Mouse (Mus musculus) myocyte (in vitro differentiated cells): ENCODE data around the gene Evpl. TPM values are rescaled to one million over a fixed set of nuclear protein-coding genes. Genes with fewer than 3 reads are reported as not detected.
A peak's percentile ranks its signal among the peaks of the same experiment; 100 is the strongest.

Experiments used
- H3K27me3 ChIP-seq: one replicate; pipeline ENCODE4 v1.6.1; 2011; ENCODE audit not compliant: control insufficient read depth, insufficient read depth, insufficient read length
- H3K36me3 ChIP-seq: one replicate; pipeline ENCODE4 v1.6.1; 2011; ENCODE audit not compliant: control insufficient read depth, insufficient read depth
- H3K4me2 ChIP-seq: one replicate; pipeline ENCODE4 v1.6.1; 2011; ENCODE audit warnings: low read depth, control low read depth
- H3K4me3 ChIP-seq: one replicate; pipeline ENCODE4 v1.5.1; 2011; ENCODE audit warnings: mild to moderate bottlenecking, control low read depth, moderate library complexity
- H3K79me2 ChIP-seq: one replicate; pipeline ENCODE4 v1.6.1; 2011; ENCODE audit not compliant: control insufficient read depth, insufficient read depth
- H3ac ChIP-seq: one replicate; pipeline ENCODE4 v1.6.1; 2011; ENCODE audit not compliant: control insufficient read depth, insufficient read length
- CEBPB ChIP-seq: IDR thresholded peaks from 2 replicates; pipeline ENCODE4 v1.6.1; 2011; ENCODE audit warnings: mild to moderate bottlenecking, moderate library complexity; ENCODE audit not compliant: poor library complexity, insufficient read depth, severe bottlenecking
- E2F4 ChIP-seq: IDR thresholded peaks from one replicate; pipeline ENCODE4 v1.6.1; 2011; ENCODE audit warnings: mild to moderate bottlenecking, control low read depth, moderate library complexity; ENCODE audit not compliant: insufficient read depth
- MAX ChIP-seq: IDR thresholded peaks from one replicate; pipeline ENCODE4 v1.6.1; 2011; ENCODE audit warnings: low read depth, mild to moderate bottlenecking, control low read depth
- MYOD1 ChIP-seq, 3 experiments: IDR thresholded peaks; one replicate each; pipeline ENCODE4 v1.6.1; 2011; ENCODE audit warnings: control low read depth in 2 of 3, low read depth in 2 of 3, mild to moderate bottlenecking in 2 of 3, moderate library complexity in 1 of 3; ENCODE audit not compliant: insufficient read length in 2 of 3, control insufficient read depth in 1 of 3
- MYOG ChIP-seq, 3 experiments: IDR thresholded peaks; one replicate each; pipeline ENCODE4 v1.6.1; 2011; ENCODE audit warnings: control low read depth in 2 of 3, low read depth in 2 of 3, mild to moderate bottlenecking in 2 of 3; ENCODE audit not compliant: insufficient read length in 2 of 3, control insufficient read depth in 1 of 3, insufficient read depth in 1 of 3
- POLR2A ChIP-seq: IDR thresholded peaks from one replicate; pipeline ENCODE4 v1.6.1; 2011; ENCODE audit warnings: low read depth, mild to moderate bottlenecking, control low read depth, moderate library complexity; ENCODE audit not compliant: insufficient read length
- POLR2AphosphoS2 ChIP-seq: IDR thresholded peaks from one replicate; pipeline ENCODE4 v1.6.1; 2011; ENCODE audit warnings: low read depth, control low read depth; ENCODE audit not compliant: insufficient read length
- REST ChIP-seq: IDR thresholded peaks from one replicate; pipeline ENCODE4 v1.6.1; 2011; ENCODE audit warnings: mild to moderate bottlenecking, control low read depth, moderate library complexity; ENCODE audit not compliant: insufficient read depth, insufficient read length
- SRF ChIP-seq: IDR thresholded peaks from one replicate; pipeline ENCODE4 v1.6.1; 2011; ENCODE audit warnings: low read depth; ENCODE audit not compliant: control insufficient read depth, insufficient read length
- TCF12 ChIP-seq: IDR thresholded peaks from one replicate; pipeline ENCODE4 v1.6.1; 2011; ENCODE audit warnings: mild to moderate bottlenecking, control low read depth; ENCODE audit not compliant: poor library complexity, insufficient read depth, severe bottlenecking
- TCF3 ChIP-seq: IDR thresholded peaks from one replicate; pipeline ENCODE4 v1.6.1; 2011; ENCODE audit warnings: low read depth, control low read depth; ENCODE audit not compliant: insufficient read length
- USF1 ChIP-seq: IDR thresholded peaks from one replicate; pipeline ENCODE4 v1.6.1; 2011; ENCODE audit warnings: low read depth, mild to moderate bottlenecking, control low read depth, moderate library complexity
- polyA plus RNA-seq: library from polyadenylated mRNA; unstranded; fragments of >200 nt; fragmentation: generic; extraction: Trizol; gene quantifications from one replicate; pipeline ENCODE4 v1.2.1, GENCODE M21; 2012; ENCODE audit warnings: missing spikeins

Gene Evpl
- 0.14 TPM for polyA plus RNA-seq

GRCm38 (mm10) chr11:116237742-116238395, at the start of gene Evpl:
Gene Evpl (minus strand): TSS chr11:116238077.
- H3K27me3 ChIP-seq, result no peaks in the 10 kb centered on the region
- no peak within 1 kb of the TSS for H3ac ChIP-seq
- H3K4me2 ChIP-seq, result no peak within 1 kb of the TSS
- H3K36me3 ChIP-seq, result no peaks in the 10 kb centered on the region
- TF ChIP-seq USF1 (no peak), MYOD1 (IDR thresholded peaks at IDR 0.05; ENCODE audit: control insufficient read depth in 1 of 3, insufficient read length in 2 of 3, low read depth in 2 of 3) (no peak), POLR2AphosphoS2 (no peak), MYOG (IDR thresholded peaks at IDR 0.05; ENCODE audit: control insufficient read depth in 1 of 3, insufficient read depth in 1 of 3, insufficient read length in 2 of 3, low read depth in 2 of 3) (no peak), E2F4 (no peak), SRF (no peak), TCF3 (no peak), REST (no peak), CEBPB (no peak), TCF12 (no peak), MAX (no peak), POLR2A (no peak)
- no peak within 1 kb of the TSS for H3K4me3 ChIP-seq
- H3K79me2 ChIP-seq, result no peaks in the 10 kb centered on the region

GRCm38 (mm10) chr11:116287351-116287750, 49.5 kb upstream of the Evpl start:
- H3ac ChIP-seq, result no peak overlapping the region
- peaks cover 5% of the 10 kb centered on the region for H3K36me3 ChIP-seq
- TF ChIP-seq CEBPB (no peak), E2F4 (no peak), USF1 (no peak), TCF12 (no peak), MAX (no peak), TCF3 (no peak), REST (no peak), SRF (no peak), POLR2AphosphoS2 (no peak), MYOD1 (IDR thresholded peaks at IDR 0.05; ENCODE audit: control insufficient read depth in 1 of 3, insufficient read length in 2 of 3, low read depth in 2 of 3) (no peak)
- H3K79me2 ChIP-seq, result no peaks in the 10 kb centered on the region
- peak overlapping the region; percentile 4 for H3K4me2 ChIP-seq
- no peak overlapping the region for H3K4me3 ChIP-seq
- peaks cover 10% of the 10 kb centered on the region for H3K27me3 ChIP-seq

GRCm38 (mm10) chr11:116285770-116286191, 47.9 kb upstream of the Evpl start:
- Histone ChIP-seq H3K4me3 (no peak overlapping the region), H3K27me3 (peaks cover 15% of the 10 kb centered on the region), H3K36me3 (no peaks in the 10 kb centered on the region), H3K4me2 (peak overlapping the region; percentile 34), H3ac (no peak overlapping the region), H3K79me2 (no peaks in the 10 kb centered on the region)
- TF ChIP-seq TCF12 (peak; percentile 94), TCF3 (peak; percentile 95), USF1 (no peak), MYOD1 (IDR thresholded peaks at IDR 0.05; ENCODE audit: control insufficient read depth in 1 of 3, insufficient read length in 2 of 3, low read depth in 2 of 3) (peak; percentile 99 to 100 (median 99)), MYOG (IDR thresholded peaks at IDR 0.05; ENCODE audit: control insufficient read depth in 1 of 3, insufficient read depth in 1 of 3, insufficient read length in 2 of 3, low read depth in 2 of 3) (peak; percentile 82 to 96 (median 95)), POLR2A (peak; percentile 26), CEBPB (no peak), SRF (no peak), POLR2AphosphoS2 (peak; percentile 72), REST (no peak), E2F4 (no peak)

- Histone ChIP-seq H3K4me2 (no peak overlapping the region), H3ac (no peak overlapping the region), H3K27me3 (peaks cover 15% of the 10 kb centered on the region), H3K79me2 (no peaks in the 10 kb centered on the region), H3K36me3 (no peaks in the 10 kb centered on the region), H3K4me3 (no peak overlapping the region)
- TF ChIP-seq MYOD1 (IDR thresholded peaks at IDR 0.05; ENCODE audit: control insufficient read depth in 1 of 3, insufficient read length in 2 of 3, low read depth in 2 of 3) (no peak), REST (no peak), POLR2AphosphoS2 (no peak), MYOG (IDR thresholded peaks at IDR 0.05; ENCODE audit: control insufficient read depth in 1 of 3, insufficient read depth in 1 of 3, insufficient read length in 2 of 3, low read depth in 2 of 3) (no peak), E2F4 (no peak), TCF12 (no peak), MAX (no peak), POLR2A (no peak), USF1 (no peak), TCF3 (no peak), SRF (no peak), CEBPB (no peak)
Observed at GRCm38 (mm10) chr11:116283982-116284381, 46.1 kb upstream of the Evpl start.

- Histone ChIP-seq H3K4me3 (no peak overlapping the region), H3K36me3 (no peaks in the 10 kb centered on the region), H3K4me2 (no peak overlapping the region), H3K79me2 (no peaks in the 10 kb centered on the region), H3ac (no peak overlapping the region), H3K27me3 (peaks cover 15% of the 10 kb centered on the region)
- TF ChIP-seq POLR2AphosphoS2 (peak; percentile 81), REST (no peak), POLR2A (no peak), E2F4 (no peak), MYOG (IDR thresholded peaks at IDR 0.05; ENCODE audit: control insufficient read depth in 1 of 3, insufficient read depth in 1 of 3, insufficient read length in 2 of 3, low read depth in 2 of 3) (peak in 1 of 3 experiments; percentile 33), SRF (no peak), MAX (no peak), USF1 (no peak), MYOD1 (IDR thresholded peaks at IDR 0.05; ENCODE audit: control insufficient read depth in 1 of 3, insufficient read length in 2 of 3, low read depth in 2 of 3) (no peak), TCF12 (no peak)
Observed at GRCm38 (mm10) chr11:116282912-116283521, 45.1 kb upstream of the Evpl start.
